Mouse (Mus musculus): ENCODE results near the gene Cenpa. TPM values are rescaled to one million over a fixed set of nuclear protein-coding genes. Genes with fewer than 3 reads are reported as not detected.

The Cenpa gene
- total RNA-seq, 2 experiments from 2014 or later: 74.4 to 117 TPM

GRCm38 (mm10) chr5:30716311-30716710 lies 49.7 kb downstream of the Cenpa start:
- no peak for ATAC-seq (replicated peaks; ENCODE audit: low FRiP score, poor library complexity, severe bottlenecking)

GRCm38 (mm10) chr5:30717506-30717905 lies 50.9 kb downstream of the Cenpa start:
- ATAC-seq (replicated peaks; ENCODE audit: low FRiP score, poor library complexity, severe bottlenecking): no peak

GRCm38 (mm10) chr5:30717991-30718703 lies 51.6 kb downstream of the Cenpa start:
- no peak for ATAC-seq (replicated peaks; ENCODE audit: low FRiP score, poor library complexity, severe bottlenecking)

DNA sequence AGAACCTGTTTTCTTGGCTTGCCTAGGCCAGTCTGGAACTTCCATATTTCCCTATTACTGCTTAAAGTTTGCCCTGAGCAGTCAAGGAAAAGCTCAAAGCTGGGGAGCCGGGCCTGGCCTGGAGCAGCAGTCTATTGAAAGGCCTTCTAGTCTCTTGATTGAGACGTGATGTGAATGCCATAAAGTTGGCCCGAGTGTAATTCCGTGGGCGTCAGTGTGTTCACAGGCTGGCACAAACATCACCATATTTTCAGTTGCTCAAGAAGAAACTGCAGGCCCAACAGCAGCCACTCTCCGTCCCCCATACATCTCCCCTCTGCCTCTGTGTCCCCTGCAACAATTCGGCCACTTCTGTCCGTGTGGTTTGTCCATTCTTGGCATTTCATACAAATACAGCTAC lies 55.4 kb downstream of the Cenpa start:
- ATAC-seq (replicated peaks; ENCODE audit: low FRiP score, poor library complexity, severe bottlenecking): no peak

Other genes starting within 250 kb of the Cenpa start
- gene Otof, start 204.8 kb upstream of the Cenpa start, total RNA-seq (2015; ENCODE audit: low replicate concordance): 0.21 TPM in 1 of 2 replicates, not detected in the other
- not detected in 2 replicates for gene Otof, start 204.8 kb upstream of the Cenpa start, total RNA-seq (2017; ENCODE audit: low replicate concordance)
- gene 1700001C02Rik, start 200.7 kb upstream of the Cenpa start, total RNA-seq (2015; ENCODE audit: low replicate concordance): not detected in 2 replicates
- not detected in 2 replicates for gene 1700001C02Rik, start 200.7 kb upstream of the Cenpa start, total RNA-seq (2017; ENCODE audit: low replicate concordance)
- gene Cib4, start 120.9 kb upstream of the Cenpa start, total RNA-seq (2015; ENCODE audit: low replicate concordance): not detected in 2 replicates
- not detected in 2 replicates for gene Cib4, start 120.9 kb upstream of the Cenpa start, total RNA-seq (2017; ENCODE audit: low replicate concordance)
- not detected in 2 replicates for gene Kcnk3, start 78.6 kb upstream of the Cenpa start, total RNA-seq (2015; ENCODE audit: low replicate concordance)
- not detected in 2 replicates for gene Kcnk3, start 78.6 kb upstream of the Cenpa start, total RNA-seq (2017; ENCODE audit: low replicate concordance)
- 4.4 and 16.7 TPM in 2 replicates for gene Slc35f6, start 18.8 kb upstream of the Cenpa start, total RNA-seq (2015; ENCODE audit: low replicate concordance)
- 3.3 and 5.7 TPM in 2 replicates for gene Slc35f6, start 18.8 kb upstream of the Cenpa start, total RNA-seq (2017; ENCODE audit: low replicate concordance)
- not detected in 2 replicates for gene Dpysl5, start 44.8 kb downstream of the Cenpa start, total RNA-seq (2015; ENCODE audit: low replicate concordance)
- gene Dpysl5, start 44.8 kb downstream of the Cenpa start, total RNA-seq (2017; ENCODE audit: low replicate concordance): 0.09 TPM in 1 of 2 replicates, not detected in the other
- 2.1 TPM in 1 of 2 replicates, not detected in the other for gene Mapre3, start 147.9 kb downstream of the Cenpa start, total RNA-seq (2015; ENCODE audit: low replicate concordance)
- 0.28 and 0.51 TPM in 2 replicates for gene Mapre3, start 147.9 kb downstream of the Cenpa start, total RNA-seq (2017; ENCODE audit: low replicate concordance)
- 6.5 and 9.6 TPM in 2 replicates for gene Tmem214, start 201.2 kb downstream of the Cenpa start, total RNA-seq (2015; ENCODE audit: low replicate concordance)
- gene Tmem214, start 201.2 kb downstream of the Cenpa start, total RNA-seq (2017; ENCODE audit: low replicate concordance): 4.7 and 7.0 TPM in 2 replicates
- gene Agbl5, start 221.9 kb downstream of the Cenpa start, total RNA-seq (2015; ENCODE audit: low replicate concordance): 4.8 TPM in 1 of 2 replicates, not detected in the other
- gene Agbl5, start 221.9 kb downstream of the Cenpa start, total RNA-seq (2017; ENCODE audit: low replicate concordance): 1.9 and 2.0 TPM in 2 replicates
- gene Ost4, start 241.0 kb downstream of the Cenpa start, total RNA-seq (2015; ENCODE audit: low replicate concordance): 167 and 176 TPM in 2 replicates
- gene Ost4, start 241.0 kb downstream of the Cenpa start, total RNA-seq (2017; ENCODE audit: low replicate concordance): 63.0 and 140 TPM in 2 replicates
- 16.9 and 28.8 TPM in 2 replicates for gene Emilin1, start 246.6 kb downstream of the Cenpa start, total RNA-seq (2015; ENCODE audit: low replicate concordance)
- gene Emilin1, start 246.6 kb downstream of the Cenpa start, total RNA-seq (2017; ENCODE audit: low replicate concordance): 6.5 and 8.1 TPM in 2 replicates